Mouse (Mus musculus): ENCODE data around the gene Ripor3. TPM values are rescaled to one million over a fixed set of nuclear protein-coding genes. Genes with fewer than 3 reads are reported as not detected.

Ripor3 gene
- polyA plus RNA-seq, 1 experiment from 2014 or later, result 0.49 TPM

- Histone ChIP-seq H3K9me3 (replicated peaks) (no peaks in the 10 kb centered on the region), H3K36me3 (0 out of 2 replicates have a peak, but pooled peaks cover 2% of the 10 kb centered on the region), H3K27me3 (ENCODE audit: low read depth, poor library complexity, severe bottlenecking) (no peaks in the 10 kb centered on the region), H3K4me1 (peaks cover 73% of the 10 kb centered on the region), H3K27ac (0 out of 2 replicates have a peak overlapping the region, but pooled peaks have one; percentile 23), H3K4me3 (no peak overlapping the region)
- 79% methylated on average over 12 of the region's 12 CpGs for WGBS
- no peak for DNase-seq (ENCODE audit: low spot score)
Measured at GRCm38 (mm10) chr2:167942926-167943633, 67.3 kb downstream of the Ripor3 start.

GRCm38 (mm10) chr2:167942199-167942925 is 68.1 kb downstream of the Ripor3 start:
- no peaks in the 10 kb centered on the region for H3K27me3 ChIP-seq (ENCODE audit: low read depth, poor library complexity, severe bottlenecking)
- no peaks in the 10 kb centered on the region for H3K9me3 ChIP-seq (replicated peaks)
- H3K36me3 ChIP-seq, result 0 out of 2 replicates have a peak, but pooled peaks cover 2% of the 10 kb centered on the region
- 63% methylated on average over 8 of the region's 8 CpGs for WGBS
- no peak overlapping the region for H3K27ac ChIP-seq
- no peak for DNase-seq (ENCODE audit: low spot score)
- H3K4me3 ChIP-seq, result no peak overlapping the region
- peaks cover 69% of the 10 kb centered on the region for H3K4me1 ChIP-seq

GRCm38 (mm10) chr2:167941745-167942176 is 68.7 kb downstream of the Ripor3 start:
- 58% methylated on average over 6 of the region's 6 CpGs for WGBS

GRCm38 (mm10) chr2:167941320-167941719 is 69.1 kb downstream of the Ripor3 start:
- Histone ChIP-seq H3K27me3 (ENCODE audit: low read depth, poor library complexity, severe bottlenecking) (no peaks in the 10 kb centered on the region), H3K9me3 (replicated peaks) (no peaks in the 10 kb centered on the region), H3K27ac (no peak overlapping the region), H3K4me3 (no peak overlapping the region), H3K4me1 (peaks cover 69% of the 10 kb centered on the region), H3K36me3 (0 out of 2 replicates have a peak, but pooled peaks cover 2% of the 10 kb centered on the region)
- 68% methylated on average over 4 of the region's 4 CpGs for WGBS
- DNase-seq (ENCODE audit: low spot score), result no peak

More at GRCm38 (mm10) chr2:167941745-167942176, 68.7 kb downstream of the Ripor3 start:
- DNase-seq (ENCODE audit: low spot score), result no peak
- H3K27ac ChIP-seq, result no peak overlapping the region
- H3K4me3 ChIP-seq, result no peak overlapping the region
- H3K27me3 ChIP-seq (ENCODE audit: low read depth, poor library complexity, severe bottlenecking), result no peaks in the 10 kb centered on the region
- 0 out of 2 replicates have a peak, but pooled peaks cover 2% of the 10 kb centered on the region for H3K36me3 ChIP-seq
- no peaks in the 10 kb centered on the region for H3K9me3 ChIP-seq (replicated peaks)
- H3K4me1 ChIP-seq, result peaks cover 69% of the 10 kb centered on the region

GRCm38 (mm10) chr2:167940636-167941035 is 69.8 kb downstream of the Ripor3 start:
- DNase-seq (ENCODE audit: low spot score), result no peak
- Histone ChIP-seq H3K27me3 (ENCODE audit: low read depth, poor library complexity, severe bottlenecking) (no peaks in the 10 kb centered on the region), H3K4me3 (no peak overlapping the region), H3K9me3 (replicated peaks) (no peaks in the 10 kb centered on the region), H3K27ac (no peak overlapping the region), H3K4me1 (peaks cover 66% of the 10 kb centered on the region), H3K36me3 (peaks cover 2% of the 10 kb centered on the region; the same call in 1 of the 2 replicates)
- 88% methylated on average over 11 of the region's 11 CpGs for WGBS

- WGBS, result 67% methylated on average over 11 of the region's 11 CpGs
- no peak overlapping the region for H3K4me3 ChIP-seq
- no peak overlapping the region for H3K27ac ChIP-seq
- no peaks in the 10 kb centered on the region for H3K9me3 ChIP-seq (replicated peaks)
- H3K36me3 ChIP-seq, result peaks cover 5% of the 10 kb centered on the region; the same call in 1 of the 2 replicates
- no peak for DNase-seq (ENCODE audit: low spot score)
- no peaks in the 10 kb centered on the region for H3K27me3 ChIP-seq (ENCODE audit: low read depth, poor library complexity, severe bottlenecking)
- peaks cover 58% of the 10 kb centered on the region for H3K4me1 ChIP-seq
Measured at GRCm38 (mm10) chr2:167939632-167940399, 70.6 kb downstream of the Ripor3 start.

GRCm38 (mm10) chr2:167939204-167939603 is 71.2 kb downstream of the Ripor3 start:
- Histone ChIP-seq H3K4me1 (peaks cover 54% of the 10 kb centered on the region), H3K4me3 (no peak overlapping the region), H3K36me3 (peaks cover 5% of the 10 kb centered on the region; the same call in 1 of the 2 replicates), H3K9me3 (replicated peaks) (no peaks in the 10 kb centered on the region), H3K27ac (no peak overlapping the region), H3K27me3 (ENCODE audit: low read depth, poor library complexity, severe bottlenecking) (no peaks in the 10 kb centered on the region)
- DNase-seq (ENCODE audit: low spot score), result no peak
- 33% methylated on average over 4 of the region's 4 CpGs for WGBS

- 79% methylated on average over 3 of the region's 3 CpGs for WGBS
- no peak overlapping the region for H3K4me3 ChIP-seq
- peaks cover 3% of the 10 kb centered on the region; the same call in 1 of the 2 replicates for H3K36me3 ChIP-seq
- H3K27me3 ChIP-seq (ENCODE audit: low read depth, poor library complexity, severe bottlenecking), result no peaks in the 10 kb centered on the region
- no peak for DNase-seq (ENCODE audit: low spot score)
- H3K4me1 ChIP-seq, result peaks cover 56% of the 10 kb centered on the region
- H3K27ac ChIP-seq, result no peak overlapping the region
- no peaks in the 10 kb centered on the region for H3K9me3 ChIP-seq (replicated peaks)
Measured at GRCm38 (mm10) chr2:167938786-167939185, 71.6 kb downstream of the Ripor3 start.

GRCm38 (mm10) chr2:167935956-167936355 is 74.5 kb downstream of the Ripor3 start:
- no peak overlapping the region for H3K4me3 ChIP-seq
- H3K9me3 ChIP-seq (replicated peaks), result no peaks in the 10 kb centered on the region
- no peaks in the 10 kb centered on the region for H3K27me3 ChIP-seq (ENCODE audit: low read depth, poor library complexity, severe bottlenecking)
- H3K27ac ChIP-seq, result no peak overlapping the region
- DNase-seq (ENCODE audit: low spot score), result no peak
- peaks cover 3% of the 10 kb centered on the region; the same call in 1 of the 2 replicates for H3K36me3 ChIP-seq
- WGBS, result 81% methylated on average over 3 of the region's 3 CpGs
- H3K4me1 ChIP-seq, result peaks cover 49% of the 10 kb centered on the region

GRCm38 (mm10) chr2:167933397-167933796 is 77.0 kb downstream of the Ripor3 start:
- no peaks in the 10 kb centered on the region for H3K9me3 ChIP-seq (replicated peaks)
- H3K36me3 ChIP-seq, result peaks cover 3% of the 10 kb centered on the region; the same call in 1 of the 2 replicates
- WGBS, result 69% methylated on average over 7 of the region's 7 CpGs
- peaks cover 26% of the 10 kb centered on the region for H3K4me1 ChIP-seq
- no peak for DNase-seq (ENCODE audit: low spot score)
- peak overlapping the region; percentile 79 for H3K4me3 ChIP-seq
- H3K27ac ChIP-seq, result no peak overlapping the region; the same call in 1 of the 2 replicates
- no peaks in the 10 kb centered on the region for H3K27me3 ChIP-seq (ENCODE audit: low read depth, poor library complexity, severe bottlenecking)

GRCm38 (mm10) chr2:167932727-167933231 is 77.6 kb downstream of the Ripor3 start:
- 2% methylated on average over 18 of the region's 18 CpGs for WGBS
- no peaks in the 10 kb centered on the region for H3K27me3 ChIP-seq (ENCODE audit: low read depth, poor library complexity, severe bottlenecking)
- H3K4me1 ChIP-seq, result peaks cover 26% of the 10 kb centered on the region
- peak overlapping the region; percentile 79 for H3K4me3 ChIP-seq
- peaks cover 3% of the 10 kb centered on the region; the same call in 1 of the 2 replicates for H3K36me3 ChIP-seq
- no peaks in the 10 kb centered on the region for H3K9me3 ChIP-seq (replicated peaks)
- peak overlapping the region; percentile 94 for H3K27ac ChIP-seq
- peak; percentile 49 for DNase-seq (ENCODE audit: low spot score)

All from limb, embryonic 10.5 days (tissue).